Mouse (Mus musculus) E14TG2a.4 (cell line): Measurements from ENCODE around the gene Frmpd2.

Experiments
- CTCF ChIP-seq: conservative IDR thresholded peaks from 2 replicates; pipeline ENCODE4 v1.5.1; 2014; ENCODE audit warnings: low read length
- NANOG ChIP-seq: IDR thresholded peaks from 2 replicates; pipeline ENCODE4 v1.6.1; 2014; ENCODE audit warnings: borderline replicate concordance, low read length, mixed read lengths

GRCm38 (mm10) chr14:33497418-33497817 lies 25.9 kb downstream of the Frmpd2 start:
- no peak for TF ChIP-seq CTCF
- TF ChIP-seq NANOG, result no peak
